Mouse (Mus musculus): ENCODE data around the gene Gm28047. TPM values are rescaled to one million over a fixed set of nuclear protein-coding genes. Genes with fewer than 3 reads are reported as not detected.

Gm28047 gene
- total and polyA plus RNA-seq, 2 experiments from 2014 or later = 1.1 TPM; not detected in 1

- peaks cover 71% of the 10 kb centered on the region for H3K36me3 ChIP-seq (ENCODE audit: insufficient read depth, low read length)
- WGBS = 91% methylated on average over 9 of the region's 9 CpGs
- no peak for ATAC-seq
- no peaks in the 10 kb centered on the region for H3K9me3 ChIP-seq (ENCODE audit: low read length)
- no peak overlapping the region for H3K4me2 ChIP-seq (ENCODE audit: low read depth, low read length)
- no peak overlapping the region for H3K27ac ChIP-seq
- peaks cover 3% of the 10 kb centered on the region; the same call in 1 of the 2 replicates for H3K4me1 ChIP-seq (ENCODE audit: insufficient read depth, low read length)
- no peak overlapping the region for H3K9ac ChIP-seq (replicated peaks; ENCODE audit: low read length)
- H3K4me3 ChIP-seq (ENCODE audit: low read length) = no peak overlapping the region
- no peaks in the 10 kb centered on the region for H3K27me3 ChIP-seq (ENCODE audit: insufficient read depth, low read length)
- DNase-seq (ENCODE audit: low spot score) = no peak
- TF ChIP-seq CTCF (IDR thresholded peaks at IDR 0.05; ENCODE audit: low read depth) = no peak
Measured at GRCm38 (mm10) chr15:102503924-102504782, 120.7 kb downstream of the Gm28047 start.

GRCm38 (mm10) chr15:102503447-102503846 lies 121.4 kb downstream of the Gm28047 start, which contains the start of gene Gm10337:
Gm10337 (plus strand) TSS chr15:102503722.
- 94% methylated on average over 1 of the region's 1 CpGs for WGBS
- no peak within 1 kb of the TSS for H3K4me3 ChIP-seq (ENCODE audit: low read length)
- H3K36me3 ChIP-seq (ENCODE audit: insufficient read depth, low read length) = peaks cover 76% of the 10 kb centered on the region
- no peak within 1 kb of the TSS for H3K4me2 ChIP-seq (ENCODE audit: low read depth, low read length)
- no peak within 1 kb of the TSS for H3K27ac ChIP-seq
- H3K9me3 ChIP-seq (ENCODE audit: low read length) = no peaks in the 10 kb centered on the region
- TF ChIP-seq CTCF (IDR thresholded peaks at IDR 0.05; ENCODE audit: low read depth) = no peak
- no peak for DNase-seq (ENCODE audit: low spot score)
- H3K4me1 ChIP-seq (ENCODE audit: insufficient read depth, low read length) = no peaks in the 10 kb centered on the region
- ATAC-seq = no peak
- no peaks in the 10 kb centered on the region for H3K27me3 ChIP-seq (ENCODE audit: insufficient read depth, low read length)
- H3K9ac ChIP-seq (replicated peaks; ENCODE audit: low read length) = no peak within 1 kb of the TSS

GRCm38 (mm10) chr15:102502254-102502840 lies 122.5 kb downstream of the Gm28047 start:
- no peak for TF ChIP-seq CTCF (IDR thresholded peaks at IDR 0.05; ENCODE audit: low read depth)
- ATAC-seq = no peak

GRCm38 (mm10) chr15:102501084-102501814 lies 123.6 kb downstream of the Gm28047 start:
- Histone ChIP-seq H3K36me3 (ENCODE audit: insufficient read depth, low read length) (peaks cover 81% of the 10 kb centered on the region), H3K9me3 (ENCODE audit: low read length) (no peaks in the 10 kb centered on the region), H3K4me1 (ENCODE audit: insufficient read depth, low read length) (no peaks in the 10 kb centered on the region), H3K4me3 (ENCODE audit: low read length) (no peak overlapping the region), H3K4me2 (ENCODE audit: low read depth, low read length) (no peak overlapping the region), H3K27ac (no peak overlapping the region), H3K27me3 (ENCODE audit: insufficient read depth, low read length) (no peaks in the 10 kb centered on the region), H3K9ac (replicated peaks; ENCODE audit: low read length) (no peak overlapping the region)
- TF ChIP-seq CTCF (IDR thresholded peaks at IDR 0.05; ENCODE audit: low read depth) = no peak
- ATAC-seq = 0 out of 2 replicates have a peak, but pooled peaks have one; percentile 19
- 91% methylated on average over 19 of the region's 19 CpGs for WGBS
- DNase-seq (ENCODE audit: low spot score) = no peak

More at GRCm38 (mm10) chr15:102502254-102502840, 122.5 kb downstream of the Gm28047 start:
- Histone ChIP-seq H3K4me1 (ENCODE audit: insufficient read depth, low read length) (no peaks in the 10 kb centered on the region), H3K9me3 (ENCODE audit: low read length) (no peaks in the 10 kb centered on the region), H3K4me2 (ENCODE audit: low read depth, low read length) (no peak overlapping the region), H3K4me3 (ENCODE audit: low read length) (no peak overlapping the region), H3K9ac (replicated peaks; ENCODE audit: low read length) (no peak overlapping the region), H3K27ac (no peak overlapping the region), H3K36me3 (ENCODE audit: insufficient read depth, low read length) (peaks cover 80% of the 10 kb centered on the region), H3K27me3 (ENCODE audit: insufficient read depth, low read length) (no peaks in the 10 kb centered on the region)
- DNase-seq (ENCODE audit: low spot score) = no peak
- 82% methylated on average over 9 of the region's 9 CpGs for WGBS

- no peak for TF ChIP-seq CTCF (IDR thresholded peaks at IDR 0.05; ENCODE audit: low read depth)
- DNase-seq (ENCODE audit: low spot score) (no peak), ATAC-seq (no peak)
- WGBS = 94% methylated on average over 5 of the region's 5 CpGs
- no peak overlapping the region for H3K9ac ChIP-seq (replicated peaks; ENCODE audit: low read length)
- H3K9me3 ChIP-seq (ENCODE audit: low read length) = no peaks in the 10 kb centered on the region
- peaks cover 73% of the 10 kb centered on the region for H3K36me3 ChIP-seq (ENCODE audit: insufficient read depth, low read length)
- no peaks in the 10 kb centered on the region for H3K27me3 ChIP-seq (ENCODE audit: insufficient read depth, low read length)
- H3K4me1 ChIP-seq (ENCODE audit: insufficient read depth, low read length) = no peaks in the 10 kb centered on the region
- H3K27ac ChIP-seq = no peak overlapping the region
- H3K4me3 ChIP-seq (ENCODE audit: low read length) = no peak overlapping the region
- H3K4me2 ChIP-seq (ENCODE audit: low read depth, low read length) = no peak overlapping the region
Measured at GRCm38 (mm10) chr15:102500479-102500878, 124.4 kb downstream of the Gm28047 start.

- 85% methylated on average over 6 of the region's 6 CpGs for WGBS
- Histone ChIP-seq H3K4me3 (ENCODE audit: low read length) (no peak overlapping the region), H3K9me3 (ENCODE audit: low read length) (no peaks in the 10 kb centered on the region)
Measured at GRCm38 (mm10) chr15:102499851-102500250, 125.0 kb downstream of the Gm28047 start.

More at GRCm38 (mm10) chr15:102499851-102500250, 125.0 kb downstream of the Gm28047 start:
- Histone ChIP-seq H3K4me2 (ENCODE audit: low read depth, low read length) (no peak overlapping the region), H3K27ac (no peak overlapping the region), H3K27me3 (ENCODE audit: insufficient read depth, low read length) (no peaks in the 10 kb centered on the region), H3K9ac (replicated peaks; ENCODE audit: low read length) (no peak overlapping the region), H3K36me3 (ENCODE audit: insufficient read depth, low read length) (peaks cover 67% of the 10 kb centered on the region), H3K4me1 (ENCODE audit: insufficient read depth, low read length) (no peaks in the 10 kb centered on the region)
- DNase-seq (ENCODE audit: low spot score) (no peak), ATAC-seq (no peak)
- no peak for TF ChIP-seq CTCF (IDR thresholded peaks at IDR 0.05; ENCODE audit: low read depth)

Data from hindbrain, postnatal 0 days (tissue).